Mouse (Mus musculus) embryonic facial prominence, embryonic 14.5 days (tissue): Measurements from ENCODE around the gene Fam13c. TPM values are rescaled to one million over a fixed set of nuclear protein-coding genes. Genes with fewer than 3 reads are reported as not detected.

Experiments
- ATAC-seq: fragments of 200-750 bp; cut with Nextera tagmentation; 2 replicates; pipeline ENCODE4 v1.8.0; 2017; ENCODE audit warnings: low read depth, moderate number of reproducible peaks, moderate TSS enrichment
- DNase-seq: peaks from one replicate; pipeline ENCODE4 v3.0.0-alpha.2; 2015; ENCODE audit warnings: low spot score
- H3K27ac ChIP-seq: fragments of 300-500 bp; sonication (generic); replicated peaks from 2 replicates; pipeline ENCODE4 v1.5.1; 2014; ENCODE audit warnings: low read depth, mild to moderate bottlenecking, low read length, moderate library complexity
- H3K27me3 ChIP-seq: fragments of 300-500 bp; sonication (generic); replicated peaks from 2 replicates; pipeline ENCODE4 v1.6.1; 2014; ENCODE audit warnings: low read length; ENCODE audit not compliant: control insufficient read depth, insufficient read depth
- H3K36me3 ChIP-seq: fragments of 300-500 bp; sonication (generic); 2 replicates; pipeline ENCODE4 v1.6.1; 2014; ENCODE audit warnings: low read length, mixed read lengths; ENCODE audit not compliant: control insufficient read depth, insufficient read depth
- H3K4me1 ChIP-seq: fragments of 300-500 bp; sonication (generic); 2 replicates; pipeline ENCODE4 v1.6.1; 2014; ENCODE audit warnings: antibody characterized with exemption, low read length; ENCODE audit not compliant: control insufficient read depth, insufficient read depth
- H3K4me2 ChIP-seq: fragments of 300-500 bp; sonication (generic); 2 replicates; pipeline ENCODE4 v1.6.1; 2014; ENCODE audit warnings: low read depth, mild to moderate bottlenecking, low read length, moderate library complexity, mixed read lengths
- H3K4me3 ChIP-seq: fragments of 300-500 bp; sonication (generic); 2 replicates; pipeline ENCODE4 v1.5.1; 2014; ENCODE audit warnings: low read depth, mild to moderate bottlenecking, low read length
- H3K9ac ChIP-seq: fragments of 300-500 bp; sonication (generic); 2 replicates; pipeline ENCODE4 v1.6.1; 2014; ENCODE audit warnings: low read depth, mild to moderate bottlenecking, low read length, moderate library complexity, mixed read lengths
- H3K9me3 ChIP-seq: fragments of 300-500 bp; sonication (generic); 2 replicates; pipeline ENCODE4 v1.6.1; 2016; ENCODE audit warnings: low read length; ENCODE audit not compliant: control insufficient read depth
- WGBS: fragments of 180-500 bp; shearing (Covaris S2); extraction: QIAGEN DNeasy Blood & Tissue Kit; methylation state at CpG from one replicate; pipeline ENCODE4 v1.1.7; 2014; 5-methylcytosine and 5-hydroxymethylcytosine counted together
- polyA plus RNA-seq: library from polyadenylated mRNA; unstranded; fragments of >200 nt; fragmentation: Nextera tagmentation; extraction: Ambion mirVana; gene quantifications from 2 replicates; pipeline ENCODE4 v1.2.1, GENCODE M21; 2014

Fam13c gene
- polyA plus RNA-seq, 1 experiment from 2014 or later: 11.8 TPM

- no peaks in the 10 kb centered on the region for H3K27me3 ChIP-seq
- peak overlapping the region; percentile 79 for H3K27ac ChIP-seq
- peak overlapping the region; percentile 37 for H3K4me3 ChIP-seq
- H3K9me3 ChIP-seq: no peaks in the 10 kb centered on the region
- no peaks in the 10 kb centered on the region for H3K36me3 ChIP-seq
- DNase-seq (peak; percentile 83), ATAC-seq (peak; percentile 77)
- H3K9ac ChIP-seq: peak overlapping the region; percentile 56
- H3K4me2 ChIP-seq: peak overlapping the region; percentile 79
- 0 out of 2 replicates have a peak, but pooled peaks cover 9% of the 10 kb centered on the region for H3K4me1 ChIP-seq
- under 1% methylated on average over 34 of the region's 38 CpGs for WGBS
Observed at GRCm38 (mm10) chr10:70520143-70521131, 80.2 kb downstream of the Fam13c start.

DNA sequence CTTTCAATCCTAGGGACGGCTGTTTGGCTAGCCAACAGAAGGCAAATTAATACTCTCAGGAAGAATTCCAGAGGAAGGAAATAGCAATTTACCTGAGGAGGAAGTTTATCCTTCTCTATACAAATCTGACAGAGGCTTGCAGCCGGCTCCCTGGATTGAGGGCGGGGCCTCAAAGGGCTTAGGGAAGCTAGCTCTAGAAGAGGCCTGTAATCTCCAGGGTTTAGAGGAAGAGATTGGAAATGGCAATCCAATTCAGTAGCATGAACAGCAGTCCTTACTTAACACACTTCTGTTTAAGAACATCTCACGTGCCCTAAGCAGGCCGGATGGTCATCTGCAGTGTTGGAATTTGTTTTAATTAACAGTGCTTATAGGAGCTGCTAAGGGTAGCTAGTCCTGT, 81.1 kb downstream of the Fam13c start:
- Histone ChIP-seq H3K4me2 (peak overlapping the region; percentile 79), H3K4me3 (peak overlapping the region; percentile 37), H3K27ac (peak overlapping the region; percentile 79; the same call in 1 of the 2 replicates), H3K4me1 (0 out of 2 replicates have a peak, but pooled peaks cover 9% of the 10 kb centered on the region), H3K9ac (0 out of 2 replicates have a peak overlapping the region, but pooled peaks have one; percentile 56), H3K27me3 (no peaks in the 10 kb centered on the region), H3K9me3 (0 out of 2 replicates have a peak, but pooled peaks cover 4% of the 10 kb centered on the region), H3K36me3 (no peaks in the 10 kb centered on the region)
- DNase-seq (peak; percentile 68), ATAC-seq (peak; percentile 35; the same call in 1 of the 2 replicates)
- WGBS: 16% methylated on average over 5 of the region's 5 CpGs

- no peak for DNase-seq
- no peak for ATAC-seq
- Histone ChIP-seq H3K36me3 (0 out of 2 replicates have a peak, but pooled peaks cover 4% of the 10 kb centered on the region), H3K27ac (no peak overlapping the region), H3K27me3 (no peaks in the 10 kb centered on the region), H3K9me3 (0 out of 2 replicates have a peak, but pooled peaks cover 7% of the 10 kb centered on the region), H3K9ac (no peak overlapping the region), H3K4me2 (no peak overlapping the region), H3K4me3 (no peak overlapping the region), H3K4me1 (no peaks in the 10 kb centered on the region)
- 89% methylated on average over 12 of the region's 12 CpGs for WGBS
Observed at GRCm38 (mm10) chr10:70530185-70530823, 90.0 kb downstream of the Fam13c start.

- Histone ChIP-seq H3K36me3 (0 out of 2 replicates have a peak, but pooled peaks cover 4% of the 10 kb centered on the region), H3K9ac (no peak overlapping the region), H3K9me3 (no peaks in the 10 kb centered on the region), H3K27me3 (no peaks in the 10 kb centered on the region), H3K4me1 (no peaks in the 10 kb centered on the region), H3K27ac (no peak overlapping the region), H3K4me3 (no peak overlapping the region), H3K4me2 (no peak overlapping the region)
- WGBS: 79% methylated on average over 9 of the region's 9 CpGs
- ATAC-seq: no peak
- no peak for DNase-seq
Observed at GRCm38 (mm10) chr10:70532249-70532648, 92.0 kb downstream of the Fam13c start.

DNA sequence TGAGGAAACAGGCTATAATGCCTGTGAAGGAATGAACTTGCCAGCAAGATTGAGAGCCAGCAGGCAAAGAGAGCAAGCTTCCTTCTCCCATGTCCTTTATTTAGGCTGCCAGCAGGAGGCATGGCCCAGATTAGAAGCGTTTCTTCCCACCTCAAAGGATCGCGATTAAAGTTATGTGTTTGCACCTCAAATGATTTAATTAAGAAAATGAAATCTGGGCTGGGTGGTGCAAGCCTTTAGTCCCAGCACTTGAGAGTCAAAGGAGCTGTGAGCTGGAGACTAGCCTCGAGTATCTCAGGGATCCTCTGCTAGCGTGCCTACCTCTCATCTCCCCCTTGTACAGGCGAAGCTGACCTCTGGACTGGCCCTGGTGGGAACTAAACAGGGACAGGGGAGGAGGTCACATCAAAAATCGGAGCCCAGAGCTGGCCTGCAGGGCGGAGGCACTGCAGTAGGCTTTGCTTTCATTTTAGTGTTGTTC, 93.1 kb downstream of the Fam13c start:
- H3K36me3 ChIP-seq: 0 out of 2 replicates have a peak, but pooled peaks cover 4% of the 10 kb centered on the region
- no peak overlapping the region for H3K27ac ChIP-seq
- H3K4me3 ChIP-seq: no peak overlapping the region
- no peak overlapping the region for H3K9ac ChIP-seq
- ATAC-seq (no peak), DNase-seq (no peak)
- no peaks in the 10 kb centered on the region for H3K27me3 ChIP-seq
- WGBS: 69% methylated on average over 8 of the region's 8 CpGs
- no peaks in the 10 kb centered on the region for H3K4me1 ChIP-seq
- H3K9me3 ChIP-seq: no peaks in the 10 kb centered on the region
- H3K4me2 ChIP-seq: no peak overlapping the region

GRCm38 (mm10) chr10:70533986-70534385, 93.7 kb downstream of the Fam13c start:
- Histone ChIP-seq H3K4me3 (no peak overlapping the region), H3K4me2 (no peak overlapping the region), H3K36me3 (0 out of 2 replicates have a peak, but pooled peaks cover 4% of the 10 kb centered on the region), H3K9me3 (no peaks in the 10 kb centered on the region), H3K9ac (no peak overlapping the region), H3K4me1 (no peaks in the 10 kb centered on the region), H3K27me3 (no peaks in the 10 kb centered on the region), H3K27ac (no peak overlapping the region)
- ATAC-seq (no peak), DNase-seq (no peak)
- 82% methylated on average over 12 of the region's 12 CpGs for WGBS

DNA sequence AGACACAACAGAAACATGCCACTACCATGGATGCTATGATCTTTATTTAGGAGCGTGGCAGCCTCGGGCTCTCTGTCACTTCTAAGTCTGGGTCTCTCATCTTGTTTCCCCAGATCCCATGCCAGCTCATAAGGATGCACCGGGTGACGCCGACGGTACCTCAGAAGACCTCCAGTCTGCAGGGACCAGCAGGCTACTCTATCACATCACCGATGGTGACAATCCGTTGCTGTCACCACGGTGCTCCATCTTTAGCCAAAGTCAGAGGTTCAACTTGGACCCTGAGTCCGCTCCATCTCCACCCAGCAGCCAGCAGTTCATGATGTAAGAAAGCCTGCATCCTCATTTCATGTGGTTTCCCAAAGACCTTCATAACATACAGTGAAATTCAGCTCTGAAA, 94.3 kb downstream of the Fam13c start:
- ATAC-seq (no peak), DNase-seq (no peak)

DNA sequence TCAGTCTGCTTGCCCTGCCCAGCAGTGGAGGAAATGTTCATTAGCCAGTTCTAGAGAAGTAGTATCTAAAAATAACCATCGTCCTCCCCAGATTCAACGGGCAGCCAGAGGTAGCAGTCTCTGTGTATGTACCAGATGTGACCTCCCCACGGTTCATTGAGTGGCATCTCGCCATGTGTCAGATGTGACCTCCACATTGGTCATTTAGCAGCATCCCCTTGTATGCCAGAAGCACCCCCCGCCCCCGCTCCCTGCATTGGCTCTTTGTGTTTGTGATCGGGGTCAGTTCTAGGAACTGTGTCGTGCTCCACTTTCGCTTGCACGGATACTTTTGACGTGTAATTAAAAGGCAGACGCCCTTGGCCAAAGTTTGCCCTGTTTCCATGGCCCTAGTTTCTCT, 95.1 kb downstream of the Fam13c start:
- Histone ChIP-seq H3K4me1 (no peaks in the 10 kb centered on the region), H3K27ac (no peak overlapping the region), H3K4me2 (no peak overlapping the region), H3K9me3 (no peaks in the 10 kb centered on the region), H3K4me3 (no peak overlapping the region), H3K27me3 (no peaks in the 10 kb centered on the region), H3K9ac (no peak overlapping the region), H3K36me3 (0 out of 2 replicates have a peak, but pooled peaks cover 4% of the 10 kb centered on the region)
- WGBS: 79% methylated on average over 12 of the region's 12 CpGs
- ATAC-seq (no peak), DNase-seq (no peak)

More for the DNA sequence above, 94.3 kb downstream of the Fam13c start:
- no peak overlapping the region for H3K4me2 ChIP-seq
- H3K9me3 ChIP-seq: no peaks in the 10 kb centered on the region
- no peak overlapping the region for H3K9ac ChIP-seq
- H3K27ac ChIP-seq: no peak overlapping the region
- H3K4me3 ChIP-seq: no peak overlapping the region
- no peaks in the 10 kb centered on the region for H3K27me3 ChIP-seq
- no peaks in the 10 kb centered on the region for H3K4me1 ChIP-seq
- 0 out of 2 replicates have a peak, but pooled peaks cover 4% of the 10 kb centered on the region for H3K36me3 ChIP-seq
- WGBS: 91% methylated on average over 10 of the region's 10 CpGs
